Mouse (Mus musculus) forebrain, embryonic 13.5 days (tissue): Measurements from ENCODE around the gene Grxcr1. TPM values are rescaled to one million over a fixed set of nuclear protein-coding genes. Genes with fewer than 3 reads are reported as not detected.

Source experiments
- ATAC-seq: fragments of 200-750 bp; cut with Nextera tagmentation; 2 replicates; pipeline ENCODE4 v1.8.0; 2017
- H3K27ac ChIP-seq: fragments of 300-500 bp; sonication (generic); 2 replicates; pipeline ENCODE4 v1.5.1; 2015; ENCODE audit warnings: inconsistent platforms, mild to moderate bottlenecking, moderate library complexity
- H3K27me3 ChIP-seq: fragments of 300-500 bp; sonication (generic); 2 replicates; pipeline ENCODE4 v1.6.1; 2015; ENCODE audit warnings: mild to moderate bottlenecking, inconsistent platforms
- H3K36me3 ChIP-seq: fragments of 300-500 bp; sonication (generic); 2 replicates; pipeline ENCODE4 v1.6.1; 2015; ENCODE audit warnings: mild to moderate bottlenecking, inconsistent platforms; ENCODE audit not compliant: poor library complexity, severe bottlenecking
- H3K4me1 ChIP-seq: fragments of 300-500 bp; sonication (generic); 2 replicates; pipeline ENCODE4 v1.6.1; 2015; ENCODE audit warnings: inconsistent platforms
- H3K4me2 ChIP-seq: fragments of 300-500 bp; sonication (generic); 2 replicates; pipeline ENCODE4 v1.6.1; 2015; ENCODE audit warnings: inconsistent platforms, mild to moderate bottlenecking, moderate library complexity
- H3K4me3 ChIP-seq: fragments of 300-500 bp; sonication (generic); 2 replicates; pipeline ENCODE4 v1.5.1; 2015; ENCODE audit warnings: mild to moderate bottlenecking, inconsistent platforms
- H3K9ac ChIP-seq: fragments of 300-500 bp; sonication (generic); 2 replicates; pipeline ENCODE4 v1.6.1; 2015; ENCODE audit warnings: mild to moderate bottlenecking, inconsistent platforms
- H3K9me3 ChIP-seq: fragments of 300-500 bp; sonication (generic); replicated peaks from 2 replicates; pipeline ENCODE4 v1.6.1; 2016; ENCODE audit warnings: inconsistent platforms
- WGBS: fragments of 180-500 bp; shearing (Covaris S2); methylation state at CpG from one replicate; pipeline ENCODE4 v1.1.7; 2015; 5-methylcytosine and 5-hydroxymethylcytosine counted together
- polyA plus RNA-seq: library from polyadenylated mRNA; unstranded; fragments of >200 nt; fragmentation: Nextera tagmentation; extraction: Ambion mirVana; gene quantifications from 2 replicates; pipeline ENCODE4 v1.2.1, GENCODE M21; 2015

The Grxcr1 gene
- polyA plus RNA-seq, 1 experiment from 2014 or later = not detected

DNA sequence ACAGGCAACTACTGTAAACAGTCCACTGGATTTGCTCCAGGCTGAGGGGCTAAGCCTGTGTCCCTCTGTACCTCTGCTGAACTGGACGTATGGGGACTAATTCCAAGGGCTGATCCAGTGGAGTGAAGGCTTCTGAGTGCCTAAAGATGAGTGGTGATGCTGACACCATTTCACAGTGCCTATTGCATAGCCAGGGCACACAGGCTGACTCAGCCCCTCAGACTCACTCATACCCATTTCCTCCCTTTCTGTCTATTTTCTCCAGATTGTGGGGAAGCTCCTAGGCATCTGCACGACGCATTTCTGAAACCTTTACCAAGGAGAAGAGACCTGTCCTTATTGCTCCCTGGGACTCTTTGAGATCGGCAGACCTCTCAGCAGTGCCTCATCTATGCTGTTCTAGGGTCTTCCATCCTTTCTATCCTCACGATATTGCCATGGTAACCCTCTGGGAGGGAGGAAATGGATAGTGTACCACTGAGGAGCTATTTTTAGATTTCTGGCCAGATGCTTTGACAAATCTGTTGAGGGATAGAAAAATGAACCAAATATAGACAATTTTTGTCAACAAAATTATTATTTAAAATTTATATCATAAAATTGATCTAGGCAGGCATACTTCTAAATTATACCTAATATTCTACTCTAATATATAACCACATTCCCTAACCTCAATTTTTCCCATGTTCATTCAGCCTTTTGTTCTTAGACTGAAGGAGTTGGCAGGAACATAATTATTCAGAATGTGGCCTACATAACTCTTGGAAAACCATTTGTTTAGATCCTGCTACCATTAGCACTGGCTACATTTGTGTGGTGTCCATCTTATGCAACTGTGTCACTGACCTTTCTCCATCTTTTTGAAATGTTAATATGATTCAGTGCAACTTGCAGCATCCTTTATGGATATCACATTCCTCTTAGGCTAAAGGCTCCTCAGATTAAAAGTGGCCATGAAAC lies 66.3 kb downstream of the Grxcr1 start:
- Histone ChIP-seq H3K27me3 (no peaks in the 10 kb centered on the region), H3K4me3 (no peak overlapping the region), H3K4me2 (no peak overlapping the region), H3K9ac (no peak overlapping the region), H3K4me1 (no peaks in the 10 kb centered on the region), H3K9me3 (no peaks in the 10 kb centered on the region), H3K27ac (no peak overlapping the region), H3K36me3 (no peaks in the 10 kb centered on the region)
- WGBS = 80% methylated on average over 5 of the region's 5 CpGs
- ATAC-seq = peak; percentile 86

- Histone ChIP-seq H3K9me3 (no peaks in the 10 kb centered on the region), H3K36me3 (no peaks in the 10 kb centered on the region), H3K4me2 (no peak overlapping the region), H3K27me3 (no peaks in the 10 kb centered on the region), H3K9ac (no peak overlapping the region), H3K4me1 (no peaks in the 10 kb centered on the region), H3K27ac (no peak overlapping the region), H3K4me3 (no peak overlapping the region)
- WGBS = 63% methylated on average over 6 of the region's 6 CpGs
- no peak for ATAC-seq
These were observed 80.9 kb downstream of the Grxcr1 start for GRCm38 (mm10) chr5:68112430-68113036.

GRCm38 (mm10) chr5:68120880-68121279 lies 89.2 kb downstream of the Grxcr1 start:
- Histone ChIP-seq H3K4me3 (no peak overlapping the region), H3K27me3 (no peaks in the 10 kb centered on the region), H3K4me1 (no peaks in the 10 kb centered on the region), H3K9ac (no peak overlapping the region), H3K27ac (no peak overlapping the region), H3K4me2 (no peak overlapping the region), H3K36me3 (no peaks in the 10 kb centered on the region), H3K9me3 (no peaks in the 10 kb centered on the region)
- ATAC-seq = no peak
- WGBS = 49% methylated on average over 2 of the region's 2 CpGs

- H3K36me3 ChIP-seq = no peaks in the 10 kb centered on the region
- no peak overlapping the region for H3K4me3 ChIP-seq
- no peaks in the 10 kb centered on the region for H3K4me1 ChIP-seq
- no peak overlapping the region for H3K27ac ChIP-seq
- H3K9me3 ChIP-seq = no peaks in the 10 kb centered on the region
- no peaks in the 10 kb centered on the region for H3K27me3 ChIP-seq
- H3K4me2 ChIP-seq = no peak overlapping the region
- no peak for ATAC-seq
- WGBS = 64% methylated on average over 3 of the region's 3 CpGs
- H3K9ac ChIP-seq = no peak overlapping the region
These were observed 91.2 kb downstream of the Grxcr1 start for GRCm38 (mm10) chr5:68122883-68123282.

GRCm38 (mm10) chr5:68125478-68125877 lies 93.8 kb downstream of the Grxcr1 start:
- Histone ChIP-seq H3K4me1 (no peaks in the 10 kb centered on the region), H3K36me3 (no peaks in the 10 kb centered on the region), H3K9me3 (no peaks in the 10 kb centered on the region), H3K9ac (no peak overlapping the region), H3K27me3 (no peaks in the 10 kb centered on the region), H3K27ac (no peak overlapping the region), H3K4me2 (no peak overlapping the region), H3K4me3 (no peak overlapping the region)
- ATAC-seq = no peak
- 98% methylated on average over 1 of the region's 1 CpGs for WGBS

- Histone ChIP-seq H3K4me2 (no peak overlapping the region), H3K27me3 (no peaks in the 10 kb centered on the region), H3K4me3 (no peak overlapping the region), H3K4me1 (no peaks in the 10 kb centered on the region), H3K9ac (no peak overlapping the region), H3K36me3 (no peaks in the 10 kb centered on the region), H3K9me3 (no peaks in the 10 kb centered on the region), H3K27ac (no peak overlapping the region)
- 13% methylated on average over 4 of the region's 4 CpGs for WGBS
- peak; percentile 51; the same call in 1 of the 2 replicates for ATAC-seq
These were observed 96.8 kb downstream of the Grxcr1 start for GRCm38 (mm10) chr5:68128421-68128820.

GRCm38 (mm10) chr5:68128821-68129608 lies 97.4 kb downstream of the Grxcr1 start:
- no peak overlapping the region for H3K4me3 ChIP-seq
- H3K36me3 ChIP-seq = no peaks in the 10 kb centered on the region
- no peaks in the 10 kb centered on the region for H3K27me3 ChIP-seq
- no peak overlapping the region for H3K9ac ChIP-seq
- H3K27ac ChIP-seq = no peak overlapping the region
- no peaks in the 10 kb centered on the region for H3K9me3 ChIP-seq
- no peak for ATAC-seq
- 85% methylated on average over 3 of the region's 3 CpGs for WGBS
- H3K4me2 ChIP-seq = no peak overlapping the region
- H3K4me1 ChIP-seq = no peaks in the 10 kb centered on the region

GRCm38 (mm10) chr5:68146818-68147217 lies 115.2 kb downstream of the Grxcr1 start:
- ATAC-seq = peak; percentile 69; the same call in 1 of the 2 replicates
- no peak overlapping the region for H3K4me2 ChIP-seq
- H3K36me3 ChIP-seq = no peaks in the 10 kb centered on the region
- 0 out of 2 replicates have a peak, but pooled peaks cover 4% of the 10 kb centered on the region for H3K4me1 ChIP-seq
- WGBS = 15% methylated on average over 1 of the region's 1 CpGs
- H3K9me3 ChIP-seq = no peaks in the 10 kb centered on the region
- no peak overlapping the region for H3K4me3 ChIP-seq
- no peaks in the 10 kb centered on the region for H3K27me3 ChIP-seq
- no peak overlapping the region for H3K27ac ChIP-seq
- no peak overlapping the region for H3K9ac ChIP-seq

- Histone ChIP-seq H3K27ac (no peak overlapping the region), H3K9ac (no peak overlapping the region), H3K4me1 (0 out of 2 replicates have a peak, but pooled peaks cover 4% of the 10 kb centered on the region), H3K36me3 (no peaks in the 10 kb centered on the region), H3K27me3 (no peaks in the 10 kb centered on the region), H3K9me3 (no peaks in the 10 kb centered on the region), H3K4me3 (no peak overlapping the region), H3K4me2 (no peak overlapping the region)
- peak; percentile 87 for ATAC-seq
- 55% methylated on average over 3 of the region's 3 CpGs for WGBS
These were observed 118.3 kb downstream of the Grxcr1 start for GRCm38 (mm10) chr5:68149946-68150345.

DNA sequence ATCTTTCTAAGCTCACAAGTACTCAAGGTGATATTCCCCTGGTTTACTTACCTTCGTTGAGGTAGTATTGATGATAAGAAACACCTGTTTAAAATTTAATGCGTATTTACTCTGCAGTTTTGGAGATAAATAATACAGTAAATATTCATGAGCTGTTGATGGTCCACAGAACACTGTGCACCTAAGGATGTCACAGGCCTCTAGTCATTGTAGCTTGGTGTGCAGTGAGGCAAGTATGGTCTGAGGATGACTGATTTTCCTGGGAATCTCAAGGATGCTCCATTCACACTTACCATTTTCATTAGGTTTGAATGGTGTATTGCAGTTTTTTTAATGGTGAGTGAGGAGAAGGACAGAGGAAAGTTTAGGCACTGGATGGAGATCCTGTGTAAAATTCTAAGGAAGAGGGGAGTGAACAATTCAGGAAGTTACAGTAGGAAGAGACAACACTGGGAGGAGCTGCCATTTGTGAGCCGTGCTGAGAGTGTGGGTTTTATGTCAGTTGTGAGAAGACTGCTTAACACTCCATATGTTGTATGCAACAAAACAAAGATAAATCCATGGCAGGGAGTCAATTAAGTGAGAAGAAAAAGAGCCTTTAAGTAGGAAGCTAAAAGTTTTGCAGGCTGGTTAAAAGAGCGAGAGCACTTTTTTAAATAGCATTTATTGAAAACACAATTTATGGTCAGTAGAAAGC lies 118.9 kb downstream of the Grxcr1 start:
- no peaks in the 10 kb centered on the region for H3K27me3 ChIP-seq
- H3K27ac ChIP-seq = no peak overlapping the region
- 87% methylated on average over 4 of the region's 4 CpGs for WGBS
- peak; percentile 69 for ATAC-seq
- H3K9me3 ChIP-seq = no peaks in the 10 kb centered on the region
- H3K36me3 ChIP-seq = no peaks in the 10 kb centered on the region
- H3K9ac ChIP-seq = no peak overlapping the region
- H3K4me3 ChIP-seq = no peak overlapping the region
- H3K4me1 ChIP-seq = 0 out of 2 replicates have a peak, but pooled peaks cover 4% of the 10 kb centered on the region
- H3K4me2 ChIP-seq = no peak overlapping the region

DNA sequence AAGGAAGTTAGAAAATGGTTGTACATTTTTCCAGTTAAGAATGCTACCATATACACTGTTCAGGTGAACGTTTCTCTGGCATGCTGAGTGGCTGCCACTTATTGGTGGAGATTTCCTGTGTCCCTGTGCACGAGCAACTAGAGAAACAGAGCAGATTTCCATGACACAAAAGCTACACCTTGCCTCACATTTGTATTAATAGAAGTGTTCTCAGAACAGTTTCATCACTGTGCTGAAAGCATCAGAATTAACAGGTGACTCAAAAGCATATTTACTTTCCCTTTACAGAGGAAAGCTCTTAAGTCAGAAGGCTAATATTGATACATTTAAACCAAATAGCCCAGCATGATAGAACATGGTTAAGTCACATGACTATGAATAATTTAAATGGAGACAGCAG lies 130.9 kb downstream of the Grxcr1 start:
- Histone ChIP-seq H3K4me1 (no peaks in the 10 kb centered on the region), H3K4me3 (no peak overlapping the region), H3K27ac (no peak overlapping the region), H3K9ac (no peak overlapping the region), H3K9me3 (no peaks in the 10 kb centered on the region), H3K36me3 (no peaks in the 10 kb centered on the region), H3K27me3 (no peaks in the 10 kb centered on the region), H3K4me2 (no peak overlapping the region)
- 77% methylated on average over 2 of the region's 2 CpGs for WGBS
- no peak for ATAC-seq
